Mouse (Mus musculus) liver, embryonic 14.5 days (tissue): ENCODE data around the gene Ppfia2.

ENCODE experiments used
- CTCF ChIP-seq: IDR thresholded peaks from 2 replicates; pipeline ENCODE4 v1.5.1; 2016; ENCODE audit warnings: antibody characterized with exemption, low read depth, control low read depth
- EP300 ChIP-seq: IDR thresholded peaks from 2 replicates; pipeline ENCODE4 v1.6.1; 2016; ENCODE audit warnings: antibody characterized with exemption, low read depth

GRCm38 (mm10) chr10:106913032-106913431 is 442.9 kb downstream of the Ppfia2 start:
- no peak for TF ChIP-seq EP300
- 0 out of 2 replicates have a peak, but pooled peaks have one; percentile 9 for TF ChIP-seq CTCF
